Mouse (Mus musculus): ENCODE measurements at regions not wholly inside any gene's neighbourhood (a gene's known extent, or its start where the extent isn't known, plus 50 kb on each side); places are given as distances from the start of the nearest gene placed in this dataset.
A peak's percentile ranks its signal among the peaks of the same experiment; 100 is the strongest.

- DNase-seq (ENCODE audit: low spot score in 2 of 2), result no peak
Observed at GRCm38 (mm10) chr8:26747241-26747972, 229.7 kb upstream of the Zfp703 start.

- DNase-seq (ENCODE audit: low spot score in 2 of 2), result no peak
Observed at GRCm38 (mm10) chr8:26748161-26748971, 228.8 kb upstream of the Zfp703 start.

- no peak for DNase-seq (ENCODE audit: low spot score in 2 of 2)
Observed at GRCm38 (mm10) chr8:26748972-26749291, 228.2 kb upstream of the Zfp703 start.

GRCm38 (mm10) chr8:26750120-26750519, 227.0 kb upstream of the Zfp703 start:
- no peak for DNase-seq (ENCODE audit: low spot score in 2 of 2)

GRCm38 (mm10) chr8:26751651-26752050, 225.5 kb upstream of the Zfp703 start:
- DNase-seq (ENCODE audit: low spot score in 2 of 2), result peak in 1 of 2 experiments; percentile 42

- no peak for DNase-seq (ENCODE audit: low spot score in 2 of 2)
Observed at GRCm38 (mm10) chr8:26756452-26756851, 220.7 kb upstream of the Zfp703 start.

- no peak for DNase-seq (ENCODE audit: low spot score in 2 of 2)
Observed at GRCm38 (mm10) chr8:26760726-26761125, 216.4 kb upstream of the Zfp703 start.

- no peak for DNase-seq (ENCODE audit: low spot score in 2 of 2)
Observed at GRCm38 (mm10) chr8:26762942-26763778, 214.0 kb upstream of the Zfp703 start.

GRCm38 (mm10) chr8:26768474-26769229, 208.5 kb upstream of the Zfp703 start:
- no peak for DNase-seq (ENCODE audit: low spot score in 2 of 2)

- DNase-seq (ENCODE audit: low spot score in 2 of 2), result no peak
Observed at GRCm38 (mm10) chr8:26770424-26770886, 206.7 kb upstream of the Zfp703 start.

GRCm38 (mm10) chr8:26778917-26779537, 198.1 kb upstream of the Zfp703 start:
- no peak for DNase-seq (ENCODE audit: low spot score in 2 of 2)

- peak; percentile 49 to 88 for DNase-seq (ENCODE audit: low spot score in 2 of 2)
Observed at GRCm38 (mm10) chr8:26780515-26780914, 196.6 kb upstream of the Zfp703 start.

GRCm38 (mm10) chr8:26782936-26783335, 194.2 kb upstream of the Zfp703 start:
- DNase-seq (ENCODE audit: low spot score in 2 of 2), result peak in 1 of 2 experiments; percentile 36

GRCm38 (mm10) chr8:26784381-26784780, 192.7 kb upstream of the Zfp703 start:
- no peak for DNase-seq (ENCODE audit: low spot score in 2 of 2)

GRCm38 (mm10) chr8:26791795-26792194, 185.3 kb upstream of the Zfp703 start:
- no peak for DNase-seq (ENCODE audit: low spot score in 2 of 2)

- DNase-seq (ENCODE audit: low spot score in 2 of 2), result no peak
Observed at GRCm38 (mm10) chr8:26793606-26794292, 183.4 kb upstream of the Zfp703 start.

GRCm38 (mm10) chr8:26794411-26794810, 182.7 kb upstream of the Zfp703 start:
- no peak for DNase-seq (ENCODE audit: low spot score in 2 of 2)

- no peak for DNase-seq (ENCODE audit: low spot score in 2 of 2)
Observed at GRCm38 (mm10) chr8:26795616-26796015, 181.5 kb upstream of the Zfp703 start.

- DNase-seq (ENCODE audit: low spot score in 2 of 2), result no peak
Observed at GRCm38 (mm10) chr8:26799814-26800213, 177.3 kb upstream of the Zfp703 start.

- DNase-seq (ENCODE audit: low spot score in 2 of 2), result no peak
Observed at GRCm38 (mm10) chr8:26804089-26804488, 173.0 kb upstream of the Zfp703 start.
